Mouse (Mus musculus): Measurements from ENCODE around the gene Scd1. TPM values are rescaled to one million over a fixed set of nuclear protein-coding genes. Genes with fewer than 3 reads are reported as not detected.

Gene Scd1
- polyA plus RNA-seq, 1 experiment, result 114 TPM

DNA sequence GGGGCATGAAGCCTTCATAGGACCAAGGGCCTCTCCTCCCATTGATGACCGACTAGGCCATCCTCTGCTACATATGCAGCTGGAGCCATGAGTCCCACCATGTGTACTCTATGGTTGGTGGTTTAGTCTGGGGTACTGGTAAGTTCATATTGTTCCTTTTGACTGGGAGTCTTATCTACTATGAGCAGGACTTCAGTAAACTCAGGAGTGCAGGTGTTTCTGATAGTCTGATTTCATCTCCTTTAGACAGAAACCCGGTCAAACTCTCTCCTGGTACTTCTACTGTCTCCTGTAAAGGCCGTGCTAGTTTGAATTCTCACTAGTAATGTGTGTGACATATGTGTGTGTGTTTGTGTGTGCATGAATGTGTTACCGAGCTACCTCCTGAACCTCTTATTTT is 41.9 kb downstream of the Scd1 start:
- TF ChIP-seq POLR2A (IDR thresholded peaks at IDR 0.05; ENCODE audit: insufficient read depth, low read length), result no peak
- TF ChIP-seq CTCF (IDR thresholded peaks at IDR 0.05; ENCODE audit: low read depth, low read length), result no peak
- TF ChIP-seq EP300 (IDR thresholded peaks at IDR 0.05; ENCODE audit: insufficient read depth, low read depth, low read length), result no peak
- H3K9me3 ChIP-seq (replicated peaks; ENCODE audit: control insufficient read depth, insufficient read depth, low read length, poor library complexity, severe bottlenecking), result no peaks in the 10 kb centered on the region; the same call in 1 of the 2 replicates
- no peak overlapping the region for H3K9ac ChIP-seq (ENCODE audit: low read depth, poor library complexity, severe bottlenecking)
- H3K4me1 ChIP-seq (ENCODE audit: control insufficient read depth, insufficient read depth, low read length), result no peaks in the 10 kb centered on the region
- H3K4me3 ChIP-seq (ENCODE audit: low read depth, low read length), result no peak overlapping the region
- H3K27ac ChIP-seq (ENCODE audit: insufficient read depth, low read length), result no peak overlapping the region
- no peaks in the 10 kb centered on the region for H3K36me3 ChIP-seq (ENCODE audit: control insufficient read depth, insufficient read depth, low read length, poor library complexity, severe bottlenecking)
- no peaks in the 10 kb centered on the region for H3K27me3 ChIP-seq (ENCODE audit: control insufficient read depth, insufficient read depth, low read length, poor library complexity, severe bottlenecking)

GRCm38 (mm10) chr19:44364029-44364428 is 43.6 kb downstream of the Scd1 start:
- Histone ChIP-seq H3K4me3 (ENCODE audit: low read depth, low read length) (no peak overlapping the region), H3K27me3 (ENCODE audit: control insufficient read depth, insufficient read depth, low read length, poor library complexity, severe bottlenecking) (no peaks in the 10 kb centered on the region; the same call in 1 of the 2 replicates), H3K4me1 (ENCODE audit: control insufficient read depth, insufficient read depth, low read length) (no peaks in the 10 kb centered on the region), H3K27ac (ENCODE audit: insufficient read depth, low read length) (no peak overlapping the region), H3K9ac (ENCODE audit: low read depth, poor library complexity, severe bottlenecking) (no peak overlapping the region), H3K9me3 (replicated peaks; ENCODE audit: control insufficient read depth, insufficient read depth, low read length, poor library complexity, severe bottlenecking) (no peaks in the 10 kb centered on the region; the same call in 1 of the 2 replicates), H3K36me3 (ENCODE audit: control insufficient read depth, insufficient read depth, low read length, poor library complexity, severe bottlenecking) (no peaks in the 10 kb centered on the region)
- no peak for TF ChIP-seq EP300 (IDR thresholded peaks at IDR 0.05; ENCODE audit: insufficient read depth, low read depth, low read length)
- TF ChIP-seq POLR2A (IDR thresholded peaks at IDR 0.05; ENCODE audit: insufficient read depth, low read length), result no peak
- no peak for TF ChIP-seq CTCF (IDR thresholded peaks at IDR 0.05; ENCODE audit: low read depth, low read length)

DNA sequence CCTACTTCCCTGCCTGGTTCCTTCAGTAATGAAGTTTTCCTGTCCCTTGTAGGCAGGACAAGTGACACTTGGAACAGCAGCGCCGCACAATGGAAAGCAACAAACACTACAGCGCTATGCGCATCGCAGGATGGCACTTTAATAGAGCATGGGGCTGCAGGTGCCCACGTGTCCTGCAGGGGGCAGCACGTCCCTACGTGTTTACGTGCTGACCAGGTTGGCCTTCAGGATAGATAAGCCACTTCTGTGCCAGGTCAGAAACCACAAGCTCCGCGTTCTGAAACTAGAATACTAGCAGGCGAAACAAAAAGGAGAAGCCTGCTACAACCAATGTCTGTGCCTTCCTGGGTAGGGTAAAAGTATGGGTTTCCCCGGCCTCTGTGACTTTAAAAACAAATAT is 44.1 kb downstream of the Scd1 start:
- TF ChIP-seq CTCF (IDR thresholded peaks at IDR 0.05; ENCODE audit: low read depth, low read length) (peak; percentile 100), POLR2A (IDR thresholded peaks at IDR 0.05; ENCODE audit: insufficient read depth, low read length) (no peak), EP300 (IDR thresholded peaks at IDR 0.05; ENCODE audit: insufficient read depth, low read depth, low read length) (peak; percentile 71; the same call in 1 of the 2 replicates)
- no peaks in the 10 kb centered on the region; the same call in 1 of the 2 replicates for H3K27me3 ChIP-seq (ENCODE audit: control insufficient read depth, insufficient read depth, low read length, poor library complexity, severe bottlenecking)
- no peak overlapping the region for H3K4me3 ChIP-seq (ENCODE audit: low read depth, low read length)

GRCm38 (mm10) chr19:44358700-44359099 is 49.0 kb downstream of the Scd1 start:
- H3K4me3 ChIP-seq (ENCODE audit: low read depth, low read length), result no peak overlapping the region
- no peaks in the 10 kb centered on the region for H3K9me3 ChIP-seq (replicated peaks; ENCODE audit: control insufficient read depth, insufficient read depth, low read length, poor library complexity, severe bottlenecking)
- H3K9ac ChIP-seq (ENCODE audit: low read depth, poor library complexity, severe bottlenecking), result no peak overlapping the region
- H3K27ac ChIP-seq (ENCODE audit: insufficient read depth, low read length), result no peak overlapping the region
- H3K4me1 ChIP-seq (ENCODE audit: control insufficient read depth, insufficient read depth, low read length), result no peaks in the 10 kb centered on the region
- H3K27me3 ChIP-seq (ENCODE audit: control insufficient read depth, insufficient read depth, low read length, poor library complexity, severe bottlenecking), result no peaks in the 10 kb centered on the region; the same call in 1 of the 2 replicates
- TF ChIP-seq CTCF (IDR thresholded peaks at IDR 0.05; ENCODE audit: low read depth, low read length) (no peak), POLR2A (IDR thresholded peaks at IDR 0.05; ENCODE audit: insufficient read depth, low read length) (no peak), EP300 (IDR thresholded peaks at IDR 0.05; ENCODE audit: insufficient read depth, low read depth, low read length) (no peak)
- H3K36me3 ChIP-seq (ENCODE audit: control insufficient read depth, insufficient read depth, low read length, poor library complexity, severe bottlenecking), result no peaks in the 10 kb centered on the region

More for the DNA sequence above, 44.1 kb downstream of the Scd1 start:
- no peak overlapping the region for H3K9ac ChIP-seq (ENCODE audit: low read depth, poor library complexity, severe bottlenecking)
- H3K9me3 ChIP-seq (replicated peaks; ENCODE audit: control insufficient read depth, insufficient read depth, low read length, poor library complexity, severe bottlenecking), result no peaks in the 10 kb centered on the region
- H3K27ac ChIP-seq (ENCODE audit: insufficient read depth, low read length), result no peak overlapping the region
- no peaks in the 10 kb centered on the region for H3K4me1 ChIP-seq (ENCODE audit: control insufficient read depth, insufficient read depth, low read length)
- no peaks in the 10 kb centered on the region for H3K36me3 ChIP-seq (ENCODE audit: control insufficient read depth, insufficient read depth, low read length, poor library complexity, severe bottlenecking)

GRCm38 (mm10) chr19:44351756-44352155 is 55.9 kb downstream of the Scd1 start:
- Histone ChIP-seq H3K4me1 (ENCODE audit: control insufficient read depth, insufficient read depth, low read length) (no peaks in the 10 kb centered on the region), H3K9me3 (replicated peaks; ENCODE audit: control insufficient read depth, insufficient read depth, low read length, poor library complexity, severe bottlenecking) (peaks cover 10% of the 10 kb centered on the region), H3K27me3 (ENCODE audit: control insufficient read depth, insufficient read depth, low read length, poor library complexity, severe bottlenecking) (no peaks in the 10 kb centered on the region), H3K9ac (ENCODE audit: low read depth, poor library complexity, severe bottlenecking) (no peak overlapping the region), H3K27ac (ENCODE audit: insufficient read depth, low read length) (no peak overlapping the region), H3K4me3 (ENCODE audit: low read depth, low read length) (no peak overlapping the region), H3K36me3 (ENCODE audit: control insufficient read depth, insufficient read depth, low read length, poor library complexity, severe bottlenecking) (no peaks in the 10 kb centered on the region)
- TF ChIP-seq EP300 (IDR thresholded peaks at IDR 0.05; ENCODE audit: insufficient read depth, low read depth, low read length), result no peak
- no peak for TF ChIP-seq POLR2A (IDR thresholded peaks at IDR 0.05; ENCODE audit: insufficient read depth, low read length)
- no peak for TF ChIP-seq CTCF (IDR thresholded peaks at IDR 0.05; ENCODE audit: low read depth, low read length)

DNA sequence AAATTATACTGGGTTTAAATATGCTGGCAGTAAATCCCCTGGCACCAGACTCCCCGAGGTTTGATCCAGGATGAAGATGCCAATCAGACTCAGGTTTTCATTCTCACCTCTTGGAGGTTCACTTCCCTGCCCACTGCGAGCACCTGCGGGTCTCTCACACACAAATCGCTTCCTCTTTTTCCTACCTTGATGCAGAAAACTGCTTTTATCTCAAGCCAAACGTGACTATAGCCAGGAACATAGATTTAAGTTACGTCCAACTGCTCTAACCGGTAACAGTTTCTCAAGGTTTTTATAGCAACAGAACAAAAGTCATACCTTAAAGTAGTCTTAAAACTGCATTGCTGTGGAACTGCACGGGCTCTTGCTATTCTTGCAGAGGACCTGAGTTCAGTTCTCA is 58.0 kb downstream of the Scd1 start:
- no peaks in the 10 kb centered on the region for H3K27me3 ChIP-seq (ENCODE audit: control insufficient read depth, insufficient read depth, low read length, poor library complexity, severe bottlenecking)
- no peak overlapping the region for H3K4me3 ChIP-seq (ENCODE audit: low read depth, low read length)
- no peaks in the 10 kb centered on the region for H3K36me3 ChIP-seq (ENCODE audit: control insufficient read depth, insufficient read depth, low read length, poor library complexity, severe bottlenecking)
- H3K9ac ChIP-seq (ENCODE audit: low read depth, poor library complexity, severe bottlenecking), result no peak overlapping the region
- TF ChIP-seq CTCF (IDR thresholded peaks at IDR 0.05; ENCODE audit: low read depth, low read length) (no peak), POLR2A (IDR thresholded peaks at IDR 0.05; ENCODE audit: insufficient read depth, low read length) (no peak), EP300 (IDR thresholded peaks at IDR 0.05; ENCODE audit: insufficient read depth, low read depth, low read length) (no peak)
- no peak overlapping the region for H3K27ac ChIP-seq (ENCODE audit: insufficient read depth, low read length)
- H3K9me3 ChIP-seq (replicated peaks; ENCODE audit: control insufficient read depth, insufficient read depth, low read length, poor library complexity, severe bottlenecking), result peaks cover 15% of the 10 kb centered on the region
- H3K4me1 ChIP-seq (ENCODE audit: control insufficient read depth, insufficient read depth, low read length), result no peaks in the 10 kb centered on the region

Other genes starting within 250 kb of the Scd1 start
- not detected in 2 replicates for gene Pkd2l1, start 215.4 kb downstream of the Scd1 start, polyA plus RNA-seq (2011; ENCODE audit: insufficient read depth, insufficient read length, low read depth, missing spikeins)
- gene Scd3, start 204.6 kb downstream of the Scd1 start, polyA plus RNA-seq (2011; ENCODE audit: insufficient read depth, insufficient read length, low read depth, missing spikeins), result 2.0 and 3.3 TPM in 2 replicates
- 329 and 359 TPM in 2 replicates for gene Scd2, start 114.2 kb downstream of the Scd1 start, polyA plus RNA-seq (2011; ENCODE audit: insufficient read depth, insufficient read length, low read depth, missing spikeins)
- gene Scd4, start 74.8 kb downstream of the Scd1 start, polyA plus RNA-seq (2011; ENCODE audit: insufficient read depth, insufficient read length, low read depth, missing spikeins), result 0.19 TPM in 1 of 2 replicates, not detected in the other
- not detected in 2 replicates for gene Wnt8b, start 85.6 kb upstream of the Scd1 start, polyA plus RNA-seq (2011; ENCODE audit: insufficient read depth, insufficient read length, low read depth, missing spikeins)
- gene Sec31b, start 138.0 kb upstream of the Scd1 start, polyA plus RNA-seq (2011; ENCODE audit: insufficient read depth, insufficient read length, low read depth, missing spikeins), result 1.8 and 2.1 TPM in 2 replicates
- not detected in 2 replicates for gene Gm20538, start 145.0 kb upstream of the Scd1 start, polyA plus RNA-seq (2011; ENCODE audit: insufficient read depth, insufficient read length, low read depth, missing spikeins)
- gene Ndufb8, start 147.6 kb upstream of the Scd1 start, polyA plus RNA-seq (2011; ENCODE audit: insufficient read depth, insufficient read length, low read depth, missing spikeins), result 181 and 191 TPM in 2 replicates
- 26.7 and 29.6 TPM in 2 replicates for gene Hif1an, start 155.0 kb upstream of the Scd1 start, polyA plus RNA-seq (2011; ENCODE audit: insufficient read depth, insufficient read length, low read depth, missing spikeins)

Measured in ES-Bruce4 (cell line).